13 mouse cellular contexts compared by ENCODE assay signal in the genomic region with DNA sequence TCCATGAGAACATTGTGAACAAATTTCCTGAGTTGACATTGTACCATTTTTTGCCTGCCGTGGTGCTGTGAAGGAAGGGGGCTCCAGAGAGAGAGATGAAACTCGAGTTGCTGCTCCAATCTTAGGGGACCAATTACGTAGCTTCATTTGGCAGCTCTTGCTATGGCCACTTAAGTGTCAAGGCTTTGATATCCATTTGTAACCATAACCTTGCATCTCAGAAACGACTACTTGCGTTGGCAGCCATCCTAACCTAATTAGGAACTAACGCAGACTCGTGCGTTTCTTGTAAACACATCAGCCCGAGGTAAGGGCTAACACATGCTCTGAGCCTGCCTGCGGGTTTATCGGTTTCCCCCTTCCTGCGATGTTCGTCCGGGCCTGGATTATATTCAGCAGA.
DNase-seq lines count a peak whose midpoint lies in the region; ATAC-seq and TF ChIP-seq lines count a peak whose summit lies in the region.
"Had no signal": no experiment of that assay in that cellular context is flagged by ENCODE, and none has a peak within 500 bp of the region (broad histone marks: within the 10 kb centered on the region; RNA-seq: fewer than 3 reads in every experiment).

No protein-coding gene starts in this region.

- intact Hi-C loops in left cerebral cortex, postnatal 14 days (cut with DNase I) = no loop called here

- TF ChIP-seq CTCF in lung, embryonic 14.5 days (IDR thresholded peaks at IDR 0.05; ENCODE audit: low read depth) = no peak

- no peak for ATAC-seq in forebrain, embryonic 15.5 days (replicated peaks)
- no peak for ATAC-seq in lung, embryonic 14.5 days (ENCODE audit: insufficient read depth)
- no peak for ATAC-seq in embryonic facial prominence, embryonic 13.5 days (ENCODE audit: insufficient number of reproducible peaks, insufficient read depth, low FRiP score, low TSS enrichment, low read depth)
- 0 out of 2 replicates have a peak, but pooled peaks have one; percentile 20 for ATAC-seq in megakaryocyte progenitor cell, adult 5-6 weeks (replicated peaks; ENCODE audit: poor library complexity)
- ATAC-seq in hindbrain, embryonic 14.5 days (ENCODE audit: low FRiP score) = no peak
- ATAC-seq: liver, embryonic 12.5 days had no signal

- no peak for DNase-seq in forebrain, embryonic 10.5 days (ENCODE audit: extremely low spot score, low spot score)
- DNase-seq in lung, embryonic 14.5 days = peak; percentile 34
- no peak for DNase-seq in lung, postnatal 14 days
- no peak for DNase-seq in left cerebral cortex, postnatal 14 days (ENCODE audit: low spot score in 2 of 2)
- no peak for DNase-seq in hindbrain, embryonic 14.5 days (ENCODE audit: low spot score)
- DNase-seq: cerebellum, adult 11-12 months; kidney, adult 11 months had no signal

- peaks cover 3% of the 10 kb centered on the region; the same call in 1 of the 2 replicates for H3K4me1 ChIP-seq in forebrain, embryonic 15.5 days
- H3K4me1 ChIP-seq in forebrain, embryonic 10.5 days = no peaks in the 10 kb centered on the region
- no peaks in the 10 kb centered on the region for H3K4me1 ChIP-seq in lung, embryonic 14.5 days (ENCODE audit: insufficient read depth)
- no peaks in the 10 kb centered on the region for H3K4me1 ChIP-seq in embryonic facial prominence, embryonic 13.5 days
- no peaks in the 10 kb centered on the region for H3K4me1 ChIP-seq in hindbrain, embryonic 14.5 days (replicated peaks; ENCODE audit: control insufficient read depth, insufficient read depth, low read length)
- H3K4me1 ChIP-seq: liver, embryonic 12.5 days; megakaryocyte, embryonic 14.5 days had no signal

- no peaks in the 10 kb centered on the region for H3K27me3 ChIP-seq in forebrain, embryonic 15.5 days
- H3K27me3 ChIP-seq in forebrain, embryonic 10.5 days (ENCODE audit: poor library complexity, severe bottlenecking) = no peaks in the 10 kb centered on the region
- no peaks in the 10 kb centered on the region for H3K27me3 ChIP-seq in lung, embryonic 14.5 days (ENCODE audit: insufficient read depth, low read length)
- H3K27me3 ChIP-seq in embryonic facial prominence, embryonic 13.5 days = no peaks in the 10 kb centered on the region
- no peaks in the 10 kb centered on the region for H3K27me3 ChIP-seq in hindbrain, embryonic 14.5 days (ENCODE audit: control insufficient read depth, insufficient read depth, low read length)
- H3K27me3 ChIP-seq: liver, embryonic 12.5 days; megakaryocyte, embryonic 14.5 days had no signal

- 42% methylated on average over 14 of the region's 14 CpGs for WGBS in forebrain, embryonic 15.5 days
- WGBS in forebrain, embryonic 10.5 days = 83% methylated on average over 14 of the region's 14 CpGs
- 23% methylated on average over 14 of the region's 14 CpGs for WGBS in lung, embryonic 14.5 days
- 25% methylated on average over 14 of the region's 14 CpGs for WGBS in embryonic facial prominence, embryonic 13.5 days
- 62% methylated on average over 14 of the region's 14 CpGs for WGBS in hindbrain, embryonic 14.5 days

- no peaks in the 10 kb centered on the region for H3K9me3 ChIP-seq in forebrain, embryonic 15.5 days
- H3K9me3 ChIP-seq in forebrain, embryonic 10.5 days = no peaks in the 10 kb centered on the region
- H3K9me3 ChIP-seq in lung, embryonic 14.5 days (ENCODE audit: low read depth, low read length) = no peaks in the 10 kb centered on the region
- no peaks in the 10 kb centered on the region for H3K9me3 ChIP-seq in embryonic facial prominence, embryonic 13.5 days
- H3K9me3 ChIP-seq in hindbrain, embryonic 14.5 days (ENCODE audit: control insufficient read depth, low read length) = no peaks in the 10 kb centered on the region
- H3K9me3 ChIP-seq: liver, embryonic 12.5 days had no signal

- H3K27ac ChIP-seq in forebrain, embryonic 15.5 days (replicated peaks) = no peak overlapping the region
- H3K27ac ChIP-seq in forebrain, embryonic 10.5 days = no peak overlapping the region
- no peak overlapping the region for H3K27ac ChIP-seq in lung, embryonic 14.5 days (ENCODE audit: low read depth)
- H3K27ac ChIP-seq in embryonic facial prominence, embryonic 13.5 days = no peak overlapping the region
- H3K27ac ChIP-seq in hindbrain, embryonic 14.5 days = no peak overlapping the region
- H3K27ac ChIP-seq: liver, embryonic 12.5 days had no signal

- H3K9ac ChIP-seq in forebrain, embryonic 15.5 days (replicated peaks) = no peak overlapping the region
- H3K9ac ChIP-seq in lung, embryonic 14.5 days = no peak overlapping the region
- no peak overlapping the region for H3K9ac ChIP-seq in embryonic facial prominence, embryonic 13.5 days
- H3K9ac ChIP-seq in hindbrain, embryonic 14.5 days = no peak overlapping the region
- H3K9ac ChIP-seq: liver, embryonic 12.5 days had no signal

- no peaks in the 10 kb centered on the region for H3K36me3 ChIP-seq in forebrain, embryonic 15.5 days
- no peaks in the 10 kb centered on the region for H3K36me3 ChIP-seq in forebrain, embryonic 10.5 days (replicated peaks)
- no peaks in the 10 kb centered on the region for H3K36me3 ChIP-seq in lung, embryonic 14.5 days (ENCODE audit: insufficient read depth)
- no peaks in the 10 kb centered on the region for H3K36me3 ChIP-seq in embryonic facial prominence, embryonic 13.5 days
- no peaks in the 10 kb centered on the region for H3K36me3 ChIP-seq in hindbrain, embryonic 14.5 days (replicated peaks; ENCODE audit: control insufficient read depth, insufficient read depth)
- H3K36me3 ChIP-seq: liver, embryonic 12.5 days had no signal

- H3K4me2 ChIP-seq in forebrain, embryonic 15.5 days (replicated peaks) = 0 out of 2 replicates have a peak overlapping the region, but pooled peaks have one; percentile 9
- H3K4me2 ChIP-seq in lung, embryonic 14.5 days = peak overlapping the region; percentile 54
- peak overlapping the region; percentile 37 for H3K4me2 ChIP-seq in embryonic facial prominence, embryonic 13.5 days
- no peak overlapping the region; the same call in 1 of the 2 replicates for H3K4me2 ChIP-seq in hindbrain, embryonic 14.5 days (replicated peaks)
- H3K4me2 ChIP-seq: liver, embryonic 12.5 days had no signal

- no peak overlapping the region for H3K4me3 ChIP-seq in forebrain, embryonic 15.5 days
- H3K4me3 ChIP-seq in forebrain, embryonic 10.5 days = no peak overlapping the region
- no peak overlapping the region for H3K4me3 ChIP-seq in lung, embryonic 14.5 days (ENCODE audit: low read depth, low read length)
- no peak overlapping the region for H3K4me3 ChIP-seq in embryonic facial prominence, embryonic 13.5 days
- no peak overlapping the region for H3K4me3 ChIP-seq in hindbrain, embryonic 14.5 days (replicated peaks; ENCODE audit: low read length)
- H3K4me3 ChIP-seq: erythroblast, embryonic 14.5 days; liver, embryonic 12.5 days; megakaryocyte, embryonic 14.5 days had no signal
